Mouse (Mus musculus) frontal cortex, postnatal 10 days (tissue): ENCODE results near the gene Mllt3.

ENCODE experiments used
- DNase-seq, 2 experiments: peaks; one replicate each; pipeline ENCODE4 v3.0.0; 2022; ENCODE audit warnings: low spot score in 2 of 2, mixed read lengths in 1 of 2

Mllt3 gene

DNA sequence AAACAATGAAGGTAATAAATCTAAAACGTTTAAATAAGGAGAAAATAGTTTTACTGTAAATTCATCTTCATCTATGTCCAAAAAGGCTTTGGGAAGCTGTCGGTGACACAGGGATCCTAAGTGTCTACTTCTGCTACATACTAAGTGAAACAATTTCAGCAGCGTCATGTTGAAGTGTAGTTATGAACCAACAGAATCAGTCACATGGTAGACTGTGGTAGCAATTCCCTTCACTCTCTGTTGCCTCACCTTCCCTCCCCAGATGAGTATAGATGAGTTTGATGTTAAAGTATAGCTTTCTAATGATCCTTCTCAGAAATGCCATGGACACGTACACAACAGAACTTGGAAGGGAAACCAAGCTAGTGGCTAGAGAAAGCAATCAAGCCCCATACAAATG lies 79.9 kb downstream of the Mllt3 start:
- no peak for DNase-seq

DNA sequence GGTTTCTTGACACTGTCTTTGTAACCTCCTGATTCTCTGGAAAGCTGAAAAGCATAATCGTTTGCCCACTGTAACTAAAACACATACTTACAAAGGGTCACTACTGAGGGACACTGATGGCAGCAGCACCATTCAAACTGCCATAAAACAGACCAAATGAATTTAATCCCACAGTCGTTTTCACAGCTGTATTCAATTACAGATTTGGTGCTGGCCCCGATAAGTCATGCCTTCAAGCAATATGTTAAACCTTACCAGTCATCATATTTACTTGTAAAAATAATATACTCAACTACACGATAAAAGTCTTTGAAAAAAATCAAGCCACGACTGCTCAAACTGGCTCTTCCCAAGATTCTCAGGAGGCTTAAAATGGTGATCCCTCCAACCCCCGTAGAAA lies 83.7 kb downstream of the Mllt3 start:
- DNase-seq, result no peak

DNA sequence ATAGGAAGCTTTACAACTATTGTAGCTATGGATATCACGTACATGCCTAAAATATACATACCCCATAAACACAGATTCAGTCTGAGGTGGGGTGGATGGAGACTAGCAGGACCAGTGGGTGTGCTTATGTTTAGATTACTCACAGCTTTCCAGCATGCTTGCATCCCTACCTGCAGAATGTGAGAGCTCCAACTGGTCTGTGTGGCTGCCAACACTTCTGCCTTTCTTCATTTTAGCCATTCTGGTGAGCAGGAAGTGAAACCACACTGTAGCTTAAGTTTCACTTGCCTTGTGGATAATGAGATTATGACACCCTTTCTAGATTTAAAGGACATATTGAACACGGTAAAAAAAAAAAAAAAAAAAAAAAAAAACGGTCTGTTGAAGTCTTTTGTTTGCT lies 88.8 kb downstream of the Mllt3 start:
- DNase-seq, result no peak

DNA sequence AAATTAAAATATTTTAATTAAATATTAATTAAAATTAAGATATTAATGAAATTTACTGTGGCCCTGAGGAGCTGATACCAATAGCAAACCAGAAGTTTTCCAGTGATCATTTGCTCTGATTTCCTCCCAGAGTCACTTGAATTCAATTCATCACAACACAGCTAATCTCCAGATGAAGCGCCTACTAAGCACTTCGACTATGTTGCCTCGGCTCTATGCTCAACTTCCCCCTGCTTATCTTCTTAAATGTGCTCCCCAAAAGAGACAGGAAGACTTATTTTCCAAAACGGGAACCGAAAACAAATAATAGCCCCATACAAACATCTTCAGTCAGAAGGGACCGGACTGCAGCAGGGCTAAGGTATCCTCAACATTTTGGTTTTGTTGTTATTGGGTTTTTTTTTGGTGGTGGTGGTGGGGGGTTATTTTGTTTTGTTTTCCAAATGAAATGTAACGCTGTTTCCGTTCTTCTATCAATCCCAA lies 90.2 kb downstream of the Mllt3 start:
- no peak for DNase-seq

- no peak for DNase-seq
Observed at GRCm38 (mm10) chr4:87939474-87940154, 93.5 kb downstream of the Mllt3 start.

- DNase-seq, result no peak
Observed at GRCm38 (mm10) chr4:87936326-87936725, 96.8 kb downstream of the Mllt3 start.

DNA sequence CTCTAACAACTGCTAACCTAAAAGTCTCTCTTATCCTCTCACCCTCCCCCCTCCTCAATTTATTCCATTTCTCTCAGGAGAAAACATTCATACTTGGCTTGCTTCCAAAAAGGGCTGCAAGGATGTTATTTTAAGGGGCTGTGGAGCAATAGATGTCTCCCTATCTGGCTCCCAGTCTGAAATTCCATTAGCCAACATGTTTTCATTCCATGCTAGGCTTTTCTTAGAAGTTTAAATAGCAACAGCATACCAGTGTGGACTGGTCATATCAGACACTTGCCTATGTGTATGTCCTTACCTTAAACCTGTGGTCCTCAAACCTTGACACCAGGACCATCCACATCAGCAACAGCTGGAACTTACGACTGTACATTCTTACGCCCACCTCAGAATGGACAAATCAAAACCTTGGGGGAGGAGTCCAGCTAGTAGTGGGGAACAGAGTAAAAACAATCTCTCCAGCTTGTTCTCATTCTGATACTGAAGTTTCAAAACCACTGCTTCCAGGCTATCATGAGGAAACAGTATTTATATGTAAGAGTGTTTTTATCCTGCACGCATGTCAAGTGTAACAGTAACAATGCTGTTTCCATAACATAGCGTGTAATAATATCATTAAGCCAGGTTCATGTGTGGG lies 99.3 kb downstream of the Mllt3 start:
- no peak for DNase-seq

- DNase-seq, result no peak
Observed at GRCm38 (mm10) chr4:87930356-87931245, 102.6 kb downstream of the Mllt3 start.

DNA sequence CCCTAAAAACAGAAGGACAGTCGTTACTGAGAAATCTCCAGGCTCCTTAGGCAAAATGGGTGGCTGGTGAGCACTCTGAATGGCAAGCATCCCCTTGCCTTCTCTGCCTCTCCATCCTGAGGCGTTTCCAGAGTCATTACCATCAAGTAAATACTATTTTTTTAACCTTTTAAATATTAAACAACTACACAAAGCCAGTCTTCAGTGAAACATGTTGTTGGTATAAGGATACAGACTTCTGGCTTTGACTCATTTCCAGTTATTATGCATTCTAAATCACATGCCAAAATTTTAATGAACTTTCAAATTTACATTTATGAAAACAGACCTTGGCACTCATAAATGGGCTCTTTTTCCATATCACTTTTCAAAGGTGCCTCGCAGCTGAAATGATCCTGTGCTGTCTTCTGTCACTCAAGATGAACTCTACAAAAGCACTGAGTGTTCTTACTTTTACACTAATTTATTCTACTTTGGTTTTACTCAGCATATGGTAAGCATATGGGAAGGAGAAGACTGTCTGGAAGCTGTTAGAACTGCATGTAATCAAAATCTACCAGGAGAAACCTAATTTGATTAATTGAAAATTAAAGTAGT lies 104.5 kb downstream of the Mllt3 start:
- DNase-seq, result no peak

DNA sequence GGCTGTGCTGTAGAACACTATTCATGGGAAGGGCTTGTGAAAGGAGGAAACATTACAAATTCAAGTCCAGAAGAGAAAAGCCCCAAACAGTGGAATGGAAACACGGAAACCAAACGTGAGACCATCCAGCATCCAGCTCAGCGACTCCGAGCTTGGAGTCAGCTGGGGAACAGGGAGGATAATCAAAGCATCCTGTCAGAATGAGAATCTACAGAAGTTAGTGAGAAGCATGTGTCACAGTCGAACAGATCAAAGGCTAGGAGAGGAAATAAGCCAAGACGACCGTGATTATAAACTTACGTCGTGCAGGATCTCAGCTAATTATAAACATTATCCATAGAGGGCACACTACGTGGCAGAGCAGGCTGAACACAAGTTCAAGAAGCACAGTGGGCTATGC lies 105.8 kb downstream of the Mllt3 start:
- DNase-seq, result no peak

DNA sequence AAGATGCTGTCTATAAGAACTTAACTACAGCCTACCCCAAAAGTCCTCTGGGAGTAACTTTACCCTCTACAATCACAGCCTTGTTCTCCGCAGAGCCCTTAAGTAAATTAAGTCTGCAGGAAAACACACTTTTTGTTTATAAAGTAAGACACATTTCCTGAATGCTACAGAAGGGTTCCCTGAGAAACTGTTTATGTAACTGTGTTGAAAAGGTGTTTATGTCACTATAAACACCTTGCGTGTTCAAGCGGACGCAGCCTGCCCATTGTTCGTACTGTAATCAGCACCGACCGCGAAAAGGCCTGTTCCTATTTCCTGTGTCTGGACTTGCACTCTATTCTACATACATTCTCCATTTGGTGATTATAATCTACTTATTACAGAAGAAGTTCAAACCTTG lies 112.5 kb downstream of the Mllt3 start:
- DNase-seq, result no peak

DNA sequence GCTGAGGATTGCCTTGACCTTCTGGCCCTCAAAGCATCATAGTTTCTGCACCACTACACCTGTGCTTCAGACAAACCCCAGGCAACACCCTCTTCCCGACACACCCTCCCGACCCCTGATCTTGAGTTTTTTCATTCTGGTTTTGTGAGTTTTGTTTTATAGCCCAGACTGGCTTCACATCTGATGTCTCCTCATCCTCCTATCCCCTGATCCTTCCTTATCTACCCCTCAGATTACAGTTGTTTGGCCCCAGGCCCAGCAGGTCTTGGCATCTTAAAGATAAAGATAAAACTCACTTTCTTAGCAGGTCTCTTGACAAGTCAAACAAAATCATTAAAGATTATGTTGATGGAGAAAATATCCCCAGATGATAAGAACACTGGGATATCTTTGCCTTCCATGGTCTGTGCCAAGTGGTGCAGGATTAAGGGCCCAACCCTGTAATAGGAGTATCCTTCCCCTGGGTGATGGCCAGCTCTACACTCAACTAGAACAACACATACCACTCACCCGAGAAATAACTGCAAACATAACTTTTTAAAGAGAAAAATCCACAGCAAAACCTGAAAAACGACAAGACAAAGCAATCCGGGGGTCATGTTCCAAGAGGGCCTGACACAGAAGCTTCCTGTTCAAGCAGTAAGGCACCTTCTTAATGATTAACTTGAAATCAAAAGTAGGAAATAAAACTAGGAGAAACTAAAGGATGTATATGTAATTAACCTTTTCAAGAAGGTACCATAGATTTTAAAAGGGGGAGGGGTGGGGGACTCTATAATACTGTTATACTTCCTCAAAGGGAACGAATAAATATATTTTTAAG lies 121.8 kb downstream of the Mllt3 start:
- no peak for DNase-seq

- no peak for DNase-seq
Observed at GRCm38 (mm10) chr4:87905149-87905771, 127.9 kb downstream of the Mllt3 start.

GRCm38 (mm10) chr4:87904722-87905121 lies 128.4 kb downstream of the Mllt3 start:
- no peak for DNase-seq

- no peak for DNase-seq
Observed at GRCm38 (mm10) chr4:87902584-87902983, 130.6 kb downstream of the Mllt3 start.

DNA sequence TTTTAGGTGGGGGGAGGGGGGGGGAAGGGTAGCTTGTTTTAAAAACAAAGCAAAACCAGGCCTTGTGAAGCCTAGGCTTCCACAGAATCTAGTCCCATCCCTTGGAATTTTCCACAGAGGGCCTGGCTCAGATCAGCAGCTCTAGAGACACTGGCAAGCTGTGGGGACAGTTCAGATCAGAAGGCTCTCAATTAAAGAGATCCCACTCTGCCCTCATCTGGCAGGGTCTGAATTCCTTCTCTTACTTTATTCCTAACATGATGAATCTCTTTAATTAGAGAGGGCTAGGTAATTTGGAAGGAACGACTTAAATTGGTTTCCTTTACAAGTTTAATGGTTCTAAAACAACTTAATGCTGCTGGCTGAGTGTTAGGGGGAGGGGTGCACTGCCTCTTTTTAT lies 132.0 kb downstream of the Mllt3 start:
- no peak for DNase-seq

GRCm38 (mm10) chr4:87893498-87893897 lies 139.7 kb downstream of the Mllt3 start:
- DNase-seq, result no peak

- no peak for DNase-seq
Observed at GRCm38 (mm10) chr4:87893012-87893411, 140.2 kb downstream of the Mllt3 start.

GRCm38 (mm10) chr4:87883225-87883875 lies 149.8 kb downstream of the Mllt3 start:
- DNase-seq, result peak in 1 of 2 experiments; percentile 25

DNA sequence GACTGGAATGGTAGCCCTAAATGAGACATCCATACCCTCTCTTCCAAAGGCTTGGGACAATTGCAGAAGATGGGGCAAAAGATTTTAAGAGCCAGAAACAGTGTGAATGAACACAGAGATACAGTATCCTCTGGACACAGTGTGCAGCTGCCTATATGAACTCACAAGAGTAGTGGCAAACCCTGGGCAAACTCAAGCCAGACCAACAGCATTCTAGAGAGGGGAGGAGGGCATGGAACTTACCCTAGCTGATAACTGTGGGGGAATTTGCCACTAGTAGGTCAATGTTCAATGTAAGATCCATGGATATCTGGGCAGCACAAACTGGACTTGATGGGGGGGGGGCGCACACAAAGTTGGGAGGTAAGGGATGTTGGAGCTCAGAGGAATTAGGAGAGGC lies 151.2 kb downstream of the Mllt3 start:
- DNase-seq, result no peak
